Mouse (Mus musculus) midbrain, embryonic 12.5 days (tissue): ENCODE data around the gene Etnk2. TPM values are rescaled to one million over a fixed set of nuclear protein-coding genes. Genes with fewer than 3 reads are reported as not detected.

Experiments used
- ATAC-seq: fragments of 200-750 bp; cut with Nextera tagmentation; 2 replicates; pipeline ENCODE4 v1.8.0; 2017; ENCODE audit warnings: low read depth, moderate TSS enrichment, moderate library complexity; ENCODE audit not compliant: low FRiP score
- H3K27ac ChIP-seq: fragments of 300-500 bp; sonication (generic); replicated peaks from 2 replicates; pipeline ENCODE4 v1.5.1; 2016; ENCODE audit warnings: mild to moderate bottlenecking
- H3K27me3 ChIP-seq: fragments of 300-500 bp; sonication (generic); 2 replicates; pipeline ENCODE4 v1.6.1; 2016; ENCODE audit warnings: mild to moderate bottlenecking
- H3K36me3 ChIP-seq: fragments of 300-500 bp; sonication (generic); 2 replicates; pipeline ENCODE4 v1.6.1; 2016
- H3K4me1 ChIP-seq: fragments of 300-500 bp; sonication (generic); 2 replicates; pipeline ENCODE4 v1.6.1; 2016
- H3K4me2 ChIP-seq: fragments of 300-500 bp; sonication (generic); replicated peaks from 2 replicates; pipeline ENCODE4 v1.6.1; 2016; ENCODE audit warnings: mild to moderate bottlenecking, moderate library complexity
- H3K4me3 ChIP-seq: fragments of 300-500 bp; sonication (generic); 2 replicates; pipeline ENCODE4 v1.5.1; 2016; ENCODE audit warnings: mild to moderate bottlenecking
- H3K9ac ChIP-seq: fragments of 300-500 bp; sonication (generic); replicated peaks from 2 replicates; pipeline ENCODE4 v1.6.1; 2016; ENCODE audit warnings: mild to moderate bottlenecking, moderate library complexity
- H3K9me3 ChIP-seq: fragments of 300-500 bp; sonication (generic); 2 replicates; pipeline ENCODE4 v1.6.1; 2016; ENCODE audit warnings: mild to moderate bottlenecking
- WGBS: fragments of 180-500 bp; shearing (Covaris S2); methylation state at CpG from one replicate; pipeline ENCODE4 v1.1.7; 2016; 5-methylcytosine and 5-hydroxymethylcytosine counted together
- polyA plus RNA-seq: library from polyadenylated mRNA; unstranded; fragments of >200 nt; fragmentation: Nextera tagmentation; extraction: Ambion mirVana; gene quantifications from 2 replicates; pipeline ENCODE4 v1.2.1, GENCODE M21; 2016

Gene Etnk2
- polyA plus RNA-seq, 1 experiment from 2014 or later = 3.9 TPM

DNA sequence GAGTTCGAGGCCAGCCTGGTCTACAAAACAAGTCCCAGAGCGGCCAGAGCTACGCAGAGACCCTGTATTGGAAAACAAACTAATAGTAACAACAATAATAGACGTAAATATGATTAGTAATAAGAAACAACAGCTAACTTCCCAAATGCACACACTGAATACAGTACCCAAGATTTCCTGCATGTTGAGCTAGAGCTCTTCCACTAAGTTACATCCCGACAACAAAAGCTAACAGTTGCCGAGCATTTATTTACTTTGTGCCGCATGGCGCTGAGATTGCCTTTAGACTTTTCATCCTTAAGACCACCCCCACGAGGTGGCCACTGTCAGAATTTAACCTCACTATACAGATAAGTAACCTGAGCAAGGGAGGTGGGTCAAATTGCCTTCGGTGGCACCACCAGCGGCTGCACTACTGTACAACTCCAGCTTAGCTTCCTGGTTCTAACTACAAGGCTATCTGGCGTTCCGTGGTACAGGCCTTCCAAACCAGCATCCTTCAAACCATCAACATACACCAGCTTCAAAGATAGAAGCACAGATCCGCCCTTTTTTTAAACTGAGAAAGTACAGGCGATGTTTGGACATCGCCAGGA is 58.7 kb downstream of the Etnk2 start:
- Histone ChIP-seq H3K27ac (peak overlapping the region; percentile 96), H3K4me3 (peak overlapping the region; percentile 91), H3K9me3 (no peaks in the 10 kb centered on the region), H3K9ac (peak overlapping the region; percentile 95), H3K4me2 (peak overlapping the region; percentile 88), H3K27me3 (no peaks in the 10 kb centered on the region; the same call in none of the 2 replicates), H3K36me3 (no peaks in the 10 kb centered on the region), H3K4me1 (peaks cover 54% of the 10 kb centered on the region)
- 37% methylated on average over 16 of the region's 16 CpGs for WGBS
- ATAC-seq = no peak

DNA sequence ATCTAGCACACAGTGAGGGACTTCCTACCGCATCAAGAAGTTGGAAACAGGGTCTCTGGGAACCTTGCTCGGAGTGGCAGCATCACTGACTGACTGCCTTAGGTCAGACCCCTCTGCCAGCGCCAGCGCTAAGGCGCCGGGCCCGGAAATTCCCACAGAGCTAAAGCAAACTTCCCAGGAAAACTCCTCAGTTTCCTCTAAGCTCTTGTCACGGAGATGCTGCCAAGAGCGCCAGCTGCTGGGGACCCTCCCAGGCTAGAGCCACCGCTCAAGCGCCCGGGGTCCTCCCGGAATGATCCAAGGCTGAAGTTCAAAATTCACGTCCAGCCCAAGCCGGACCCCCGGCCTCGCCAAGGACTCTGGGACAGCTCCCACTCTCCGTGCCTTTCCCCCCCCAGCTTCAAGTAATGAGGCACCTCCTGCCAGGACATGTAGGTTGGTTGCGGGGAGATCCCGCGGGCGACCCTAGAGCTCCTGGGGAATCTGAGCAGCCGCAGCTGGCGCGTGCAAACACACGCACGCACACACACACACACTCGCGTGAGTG is 59.3 kb downstream of the Etnk2 start:
- ATAC-seq = peak; percentile 28
- Histone ChIP-seq H3K9me3 (no peaks in the 10 kb centered on the region), H3K27ac (peak overlapping the region; percentile 96), H3K9ac (peak overlapping the region; percentile 95), H3K4me1 (peaks cover 51% of the 10 kb centered on the region), H3K4me3 (peak overlapping the region; percentile 91), H3K36me3 (no peaks in the 10 kb centered on the region), H3K27me3 (no peaks in the 10 kb centered on the region; the same call in none of the 2 replicates), H3K4me2 (peak overlapping the region; percentile 88)
- 1% methylated on average over 29 of the region's 29 CpGs for WGBS

DNA sequence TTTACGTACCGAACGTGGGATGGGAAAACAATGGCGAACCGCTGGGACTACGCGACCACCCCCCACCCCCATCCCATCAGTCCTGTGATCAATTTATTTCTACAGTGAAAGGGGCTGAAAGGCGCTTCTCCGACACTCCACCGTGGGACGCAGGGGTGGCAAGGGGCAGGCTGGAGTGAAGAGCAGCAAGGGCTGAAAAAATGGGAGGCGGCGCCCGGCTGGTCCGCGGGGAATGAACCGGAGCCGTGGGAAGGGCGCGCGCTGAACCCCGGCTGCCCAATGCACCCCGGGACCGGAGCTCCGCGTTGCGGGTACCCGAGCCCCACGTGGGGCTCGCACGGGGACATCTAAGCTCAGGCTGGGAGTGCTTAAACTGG is 59.8 kb downstream of the Etnk2 start:
- H3K27ac ChIP-seq = peak overlapping the region; percentile 96
- no peak for ATAC-seq
- no peaks in the 10 kb centered on the region for H3K9me3 ChIP-seq
- H3K9ac ChIP-seq = peak overlapping the region; percentile 95
- no peaks in the 10 kb centered on the region for H3K36me3 ChIP-seq
- WGBS = under 1% methylated on average over 31 of the region's 31 CpGs
- H3K4me2 ChIP-seq = peak overlapping the region; percentile 88
- H3K27me3 ChIP-seq = no peaks in the 10 kb centered on the region; the same call in none of the 2 replicates
- H3K4me3 ChIP-seq = peak overlapping the region; percentile 91
- H3K4me1 ChIP-seq = peaks cover 47% of the 10 kb centered on the region

DNA sequence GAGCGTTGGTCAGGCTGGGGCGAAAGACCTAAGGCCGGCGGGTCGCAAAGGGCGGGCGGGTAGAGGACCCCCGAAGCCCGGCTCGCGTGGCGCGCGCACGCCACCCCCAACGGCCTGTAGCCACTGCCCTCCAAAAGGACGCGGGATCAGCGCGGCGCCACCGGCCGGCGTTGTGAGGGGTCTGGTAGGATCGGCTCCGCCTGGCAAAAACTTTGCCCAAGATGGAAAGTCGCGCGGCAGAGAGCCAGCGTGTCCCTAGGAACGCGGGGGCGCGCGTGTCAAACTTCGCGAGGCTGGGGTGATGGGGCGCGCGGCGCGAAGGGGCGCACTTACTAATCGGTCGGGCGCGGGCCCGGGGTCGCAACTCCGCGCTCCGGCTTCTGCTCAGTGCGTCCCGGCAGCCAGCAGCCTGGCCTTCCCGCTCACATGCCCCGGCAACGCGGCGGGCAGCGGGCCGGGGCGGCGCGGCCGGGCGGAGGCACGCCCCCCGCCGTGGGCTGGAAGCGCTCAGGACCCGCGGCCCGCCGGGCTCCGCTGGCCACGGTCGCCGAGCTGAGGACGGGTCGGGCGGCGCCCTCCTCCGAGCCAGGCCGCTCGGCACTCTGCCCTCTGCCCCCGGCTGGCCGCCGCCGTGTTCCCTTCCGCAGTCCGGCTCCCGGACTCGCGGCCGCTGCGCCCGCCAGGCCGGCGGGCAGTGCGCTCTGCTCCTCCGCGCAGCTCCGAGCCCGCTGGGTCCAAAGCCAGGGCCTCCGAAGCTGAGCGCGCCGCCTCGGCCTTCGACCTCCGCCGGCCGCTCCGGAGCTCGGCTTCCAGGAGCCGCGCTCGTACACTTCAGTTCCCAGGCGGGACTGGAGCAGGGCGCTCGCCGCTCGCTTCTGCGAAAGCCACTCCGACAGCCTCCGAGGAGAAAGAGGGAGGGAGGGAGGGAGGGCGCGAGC is 60.4 kb downstream of the Etnk2 start, which contains the start of gene Sox13:
TSS of gene Sox13 (minus strand) at position 835 of the 938 bp plus-strand sequence.
- peak; percentile 80 for ATAC-seq
- under 1% methylated on average over 109 of the region's 128 CpGs for WGBS
- no peaks in the 10 kb centered on the region for H3K9me3 ChIP-seq
- H3K27ac ChIP-seq = peak within 1 kb of the TSS; percentile 96
- H3K36me3 ChIP-seq = no peaks in the 10 kb centered on the region
- peak within 1 kb of the TSS; percentile 91 for H3K4me3 ChIP-seq
- H3K4me2 ChIP-seq = peak within 1 kb of the TSS; percentile 88
- H3K4me1 ChIP-seq = peaks cover 40% of the 10 kb centered on the region
- no peaks in the 10 kb centered on the region; the same call in none of the 2 replicates for H3K27me3 ChIP-seq
- peak within 1 kb of the TSS; percentile 95 for H3K9ac ChIP-seq

DNA sequence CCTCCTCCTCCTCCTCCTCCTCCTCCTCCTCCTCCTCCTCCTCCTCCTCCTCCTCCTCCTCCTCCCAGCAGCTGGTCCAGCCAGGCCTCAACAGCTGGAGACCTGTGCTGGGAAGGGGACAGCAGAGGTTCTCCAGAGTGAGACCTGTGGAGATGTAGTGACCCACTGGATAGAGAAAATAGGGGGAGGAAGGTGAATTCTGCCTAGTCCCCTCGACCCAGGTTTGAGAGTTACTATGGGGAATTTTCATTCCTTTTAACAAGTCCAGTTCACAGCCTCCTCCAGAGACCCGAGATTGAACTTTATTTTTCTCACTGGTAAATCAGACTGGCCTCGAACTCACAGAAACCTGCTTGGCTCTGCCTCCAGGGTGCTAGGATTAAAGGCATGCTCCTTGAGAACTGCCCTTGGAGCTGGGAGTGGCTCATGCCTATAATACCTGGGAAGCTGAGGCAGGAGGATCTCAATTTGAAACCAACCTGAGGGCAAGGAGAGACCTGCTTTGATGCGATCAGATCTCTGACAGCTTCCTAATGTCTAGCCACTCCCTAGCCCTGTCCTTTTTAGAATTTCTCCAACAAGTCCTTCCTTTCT is 61.3 kb downstream of the Etnk2 start:
- ATAC-seq = peak; percentile 32; the same call in 1 of the 2 replicates
- Histone ChIP-seq H3K4me3 (peak overlapping the region; percentile 91), H3K4me1 (peaks cover 32% of the 10 kb centered on the region), H3K27ac (peak overlapping the region; percentile 96), H3K9me3 (no peaks in the 10 kb centered on the region), H3K9ac (0 out of 2 replicates have a peak overlapping the region, but pooled peaks have one; percentile 95), H3K36me3 (no peaks in the 10 kb centered on the region), H3K4me2 (peak overlapping the region; percentile 88), H3K27me3 (no peaks in the 10 kb centered on the region; the same call in 1 of the 2 replicates)
- 62% methylated on average over 4 of the region's 4 CpGs for WGBS

Other genes with a start within 250 kb of the Etnk2 start
- gene Ppp1r15b, start 232.4 kb upstream of the Etnk2 start, polyA plus RNA-seq = 52.7 and 57.9 TPM in 2 replicates
- 27.7 and 36.1 TPM in 2 replicates for gene Plekha6, start 199.4 kb upstream of the Etnk2 start, polyA plus RNA-seq
- gene Golt1a, start 53.8 kb upstream of the Etnk2 start, polyA plus RNA-seq = not detected in 2 replicates
- gene Kiss1, start 41.7 kb upstream of the Etnk2 start, polyA plus RNA-seq = not detected in 2 replicates
- not detected in 2 replicates for gene Ren1, start 13.1 kb upstream of the Etnk2 start, polyA plus RNA-seq
- 31.0 and 33.6 TPM in 2 replicates for gene Sox13, start 60.8 kb downstream of the Etnk2 start, polyA plus RNA-seq
- gene Snrpe, start 246.7 kb downstream of the Etnk2 start, polyA plus RNA-seq = 703 and 733 TPM in 2 replicates